Mouse (Mus musculus) hindbrain, embryonic 10.5 days (tissue): ENCODE data around the gene Nenf. TPM values are rescaled to one million over a fixed set of nuclear protein-coding genes. Genes with fewer than 3 reads are reported as not detected.

Experiments used
- DNase-seq: peaks from one replicate; pipeline ENCODE4 v3.0.0-alpha.2; 2017; ENCODE audit warnings: low spot score
- H3K27ac ChIP-seq: fragments of 300-500 bp; sonication (generic); 2 replicates; pipeline ENCODE4 v1.5.1; 2016; ENCODE audit warnings: mild to moderate bottlenecking, moderate library complexity
- H3K27me3 ChIP-seq: fragments of 300-500 bp; sonication (generic); 2 replicates; pipeline ENCODE4 v1.6.1; 2016; ENCODE audit warnings: mild to moderate bottlenecking; ENCODE audit not compliant: poor library complexity, insufficient read depth, severe bottlenecking
- H3K36me3 ChIP-seq: fragments of 300-500 bp; sonication (generic); 2 replicates; pipeline ENCODE4 v1.6.1; 2016; ENCODE audit warnings: mild to moderate bottlenecking, moderate library complexity
- H3K4me1 ChIP-seq: fragments of 300-500 bp; sonication (generic); replicated peaks from 2 replicates; pipeline ENCODE4 v1.6.1; 2016; ENCODE audit warnings: mild to moderate bottlenecking
- H3K4me3 ChIP-seq: fragments of 300-500 bp; sonication (generic); 2 replicates; pipeline ENCODE4 v1.5.1; 2016; ENCODE audit warnings: mild to moderate bottlenecking, moderate library complexity
- H3K9me3 ChIP-seq: fragments of 300-500 bp; sonication (generic); 2 replicates; pipeline ENCODE4 v1.6.1; 2016; ENCODE audit warnings: mild to moderate bottlenecking, moderate library complexity
- whole genome bisulfite sequencing: fragments of 180-500 bp; shearing (Covaris S2); methylation state at CpG from one replicate; pipeline ENCODE4 v1.1.7; 2016; 5-methylcytosine and 5-hydroxymethylcytosine counted together
- polyA plus RNA-seq: library from polyadenylated mRNA; unstranded; fragments of >200 nt; fragmentation: Nextera tagmentation; extraction: Ambion mirVana; gene quantifications from 2 replicates; pipeline ENCODE4 v1.2.1, GENCODE M21; 2016

Nenf gene
- polyA plus RNA-seq, 1 experiment from 2014 or later, result 75.5 TPM

DNA sequence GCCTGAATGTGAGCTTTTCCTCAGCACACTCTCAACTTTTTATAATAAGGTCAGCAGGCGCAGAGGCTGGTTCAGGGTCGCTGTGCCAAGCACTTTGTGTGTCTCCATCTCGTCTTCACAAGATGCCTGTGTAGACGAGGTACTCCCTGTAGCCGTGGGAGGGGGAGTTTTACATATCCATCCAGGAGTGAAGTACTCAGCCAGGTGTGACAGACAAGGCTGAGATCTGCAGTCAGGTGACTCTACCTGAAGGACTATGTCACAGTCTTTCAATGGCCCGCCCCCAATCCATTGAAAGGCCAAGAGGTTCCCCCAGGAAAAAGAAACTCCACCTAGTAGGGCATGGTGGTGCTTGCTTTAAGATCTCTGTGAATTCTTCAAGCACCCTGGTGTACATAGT, 4.8 kb downstream of the Nenf start:
- H3K4me3 ChIP-seq, result peak overlapping the region; percentile 66
- no peak overlapping the region for H3K27ac ChIP-seq
- WGBS, result 78% methylated on average over 6 of the region's 6 CpGs
- no peaks in the 10 kb centered on the region for H3K27me3 ChIP-seq
- H3K36me3 ChIP-seq, result peaks cover 7% of the 10 kb centered on the region
- no peak for DNase-seq
- no peaks in the 10 kb centered on the region for H3K9me3 ChIP-seq
- H3K4me1 ChIP-seq, result peaks cover 21% of the 10 kb centered on the region

DNA sequence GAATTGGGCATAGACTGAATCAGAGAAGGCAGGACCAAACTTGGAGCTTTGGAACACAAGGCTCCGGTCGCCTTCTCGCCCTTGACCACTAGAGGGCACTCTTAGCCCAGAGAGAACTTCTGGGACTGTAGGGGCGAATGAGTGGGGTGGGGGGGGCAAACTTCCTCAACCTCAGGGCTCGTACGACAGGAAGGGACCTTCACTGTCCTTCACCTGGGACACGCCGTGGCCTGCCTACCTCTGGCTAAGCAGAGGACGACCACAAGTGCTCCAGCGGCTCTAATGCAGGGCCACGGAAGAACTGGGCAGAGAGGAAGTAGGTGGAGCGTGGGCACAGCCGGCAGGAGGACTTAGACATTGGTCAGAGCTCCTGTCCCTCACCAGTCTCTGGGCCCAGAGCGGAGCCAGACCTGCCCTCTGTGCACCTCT, 5.5 kb downstream of the Nenf start:
- H3K27ac ChIP-seq, result peak overlapping the region; percentile 87
- peak; percentile 85 for DNase-seq
- H3K27me3 ChIP-seq, result no peaks in the 10 kb centered on the region
- no peaks in the 10 kb centered on the region for H3K9me3 ChIP-seq
- 1% methylated on average over 14 of the region's 14 CpGs for WGBS
- peaks cover 15% of the 10 kb centered on the region for H3K4me1 ChIP-seq
- H3K4me3 ChIP-seq, result peak overlapping the region; percentile 66
- peaks cover 14% of the 10 kb centered on the region for H3K36me3 ChIP-seq

DNA sequence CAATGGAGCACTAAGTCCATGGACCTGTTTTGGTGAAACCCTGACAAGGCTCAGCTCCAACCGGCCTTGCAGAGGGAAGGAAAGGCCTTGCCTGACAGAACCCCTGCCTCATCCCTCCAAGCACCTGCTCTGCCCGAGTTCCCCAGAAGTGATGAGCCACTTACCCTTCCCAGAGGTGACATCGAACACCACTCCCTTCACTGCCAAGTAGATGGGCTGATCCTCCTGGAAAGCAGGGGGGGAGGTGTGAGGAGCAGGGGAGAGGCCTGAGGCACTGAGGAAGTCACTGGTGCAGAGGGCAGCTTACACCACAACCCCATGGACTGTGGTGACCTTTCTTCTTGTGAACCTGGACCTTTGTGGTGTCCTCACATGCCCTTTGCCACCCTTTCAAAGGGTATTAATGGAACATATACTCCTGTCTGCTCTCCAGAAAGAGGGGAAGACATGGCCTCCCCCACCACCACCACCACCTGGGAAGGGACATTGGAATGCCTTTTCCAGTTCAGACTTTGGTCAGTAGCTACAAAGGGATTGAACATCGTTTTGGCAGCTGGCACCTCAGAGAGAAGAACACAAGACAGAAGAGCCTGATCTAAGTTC, 6.6 kb downstream of the Nenf start:
- peaks cover 18% of the 10 kb centered on the region for H3K36me3 ChIP-seq
- no peak overlapping the region for H3K4me3 ChIP-seq
- H3K27ac ChIP-seq, result no peak overlapping the region
- H3K27me3 ChIP-seq, result no peaks in the 10 kb centered on the region
- no peak for DNase-seq
- no peaks in the 10 kb centered on the region for H3K9me3 ChIP-seq
- H3K4me1 ChIP-seq, result peaks cover 9% of the 10 kb centered on the region
- WGBS, result 72% methylated on average over 4 of the region's 4 CpGs

DNA sequence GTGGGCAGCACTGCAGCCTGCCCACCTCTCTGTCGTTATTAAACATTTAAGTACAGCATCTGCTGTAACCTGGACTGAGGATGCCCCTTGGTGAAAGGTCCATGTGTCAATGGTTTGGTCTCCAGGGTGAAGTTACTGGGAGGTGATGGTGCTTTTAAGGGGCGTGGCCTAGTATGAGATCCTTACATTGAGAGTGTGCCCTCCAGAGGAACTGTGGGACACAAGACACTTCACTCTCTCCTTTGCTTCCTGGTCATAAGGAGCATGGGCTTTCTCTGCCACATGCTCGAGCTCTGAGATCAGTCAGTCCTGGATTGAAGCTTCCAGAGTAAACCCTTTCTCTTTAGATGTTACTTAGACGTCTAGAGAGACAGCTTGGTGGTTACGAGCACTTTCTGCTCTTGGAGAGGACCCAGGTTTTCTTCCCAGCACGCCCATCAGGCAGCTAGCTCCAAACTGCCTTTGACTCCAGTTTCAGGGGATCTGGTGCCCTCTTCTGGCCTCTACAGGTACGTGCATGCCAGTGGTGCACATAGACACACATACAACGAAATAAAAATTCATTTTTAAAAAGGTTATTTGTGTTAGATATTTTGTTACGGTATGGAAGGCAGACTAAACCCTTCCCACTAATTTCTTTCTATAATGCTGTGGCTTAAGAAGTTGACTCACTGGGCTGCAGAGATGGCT, 10.1 kb downstream of the Nenf start:
- Histone ChIP-seq H3K27me3 (no peaks in the 10 kb centered on the region), H3K9me3 (no peaks in the 10 kb centered on the region), H3K27ac (no peak overlapping the region), H3K36me3 (peaks cover 21% of the 10 kb centered on the region), H3K4me1 (peaks cover 5% of the 10 kb centered on the region), H3K4me3 (no peak overlapping the region)
- 83% methylated on average over 9 of the region's 9 CpGs for WGBS
- DNase-seq, result no peak

DNA sequence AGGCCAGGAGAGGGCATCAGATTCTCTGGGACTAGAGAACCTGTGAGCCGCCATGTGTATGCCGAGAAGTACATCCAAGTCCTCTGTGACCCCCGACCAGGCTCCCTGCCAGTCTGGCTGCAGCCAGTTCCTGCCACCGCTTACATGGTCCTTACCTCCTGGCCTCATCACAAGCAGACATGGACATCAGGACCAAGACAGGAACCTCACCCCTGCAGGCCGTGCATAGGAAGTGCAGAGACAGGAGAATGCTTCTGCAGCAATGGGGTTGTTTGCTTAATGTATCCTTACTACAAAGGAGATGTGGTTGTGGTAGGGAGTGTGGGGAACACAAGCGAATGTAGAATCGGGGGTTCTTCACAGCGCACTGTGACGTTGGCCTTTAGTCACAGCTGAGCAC, 11.7 kb downstream of the Nenf start:
- H3K4me3 ChIP-seq, result no peak overlapping the region
- H3K27me3 ChIP-seq, result no peaks in the 10 kb centered on the region
- H3K9me3 ChIP-seq, result no peaks in the 10 kb centered on the region
- peaks cover 6% of the 10 kb centered on the region for H3K4me1 ChIP-seq
- no peak for DNase-seq
- no peak overlapping the region for H3K27ac ChIP-seq
- 86% methylated on average over 9 of the region's 9 CpGs for WGBS
- H3K36me3 ChIP-seq, result peaks cover 21% of the 10 kb centered on the region

DNA sequence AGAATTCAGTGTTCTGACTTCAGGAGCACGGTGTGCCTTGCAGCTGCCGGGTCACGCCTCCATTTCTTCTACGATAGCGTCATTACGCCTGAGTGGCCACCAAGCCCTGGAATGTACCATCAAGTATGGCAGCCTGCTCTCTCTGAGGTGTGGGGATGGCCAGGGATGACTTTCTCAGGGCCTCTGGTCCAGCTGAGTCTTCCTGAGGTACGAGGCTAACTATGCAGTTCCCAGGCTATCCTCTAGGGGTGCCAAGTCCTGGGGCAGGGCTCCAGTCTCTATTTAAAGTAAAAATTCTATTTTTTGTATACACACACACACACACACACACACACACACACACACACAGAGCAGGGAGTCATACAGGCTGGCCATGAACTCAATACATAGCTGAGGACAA, 12.4 kb downstream of the Nenf start:
- Histone ChIP-seq H3K27me3 (no peaks in the 10 kb centered on the region), H3K4me1 (peaks cover 6% of the 10 kb centered on the region), H3K4me3 (no peak overlapping the region), H3K9me3 (no peaks in the 10 kb centered on the region), H3K36me3 (peaks cover 21% of the 10 kb centered on the region), H3K27ac (no peak overlapping the region)
- peak; percentile 30 for DNase-seq
- 71% methylated on average over 7 of the region's 7 CpGs for WGBS

DNA sequence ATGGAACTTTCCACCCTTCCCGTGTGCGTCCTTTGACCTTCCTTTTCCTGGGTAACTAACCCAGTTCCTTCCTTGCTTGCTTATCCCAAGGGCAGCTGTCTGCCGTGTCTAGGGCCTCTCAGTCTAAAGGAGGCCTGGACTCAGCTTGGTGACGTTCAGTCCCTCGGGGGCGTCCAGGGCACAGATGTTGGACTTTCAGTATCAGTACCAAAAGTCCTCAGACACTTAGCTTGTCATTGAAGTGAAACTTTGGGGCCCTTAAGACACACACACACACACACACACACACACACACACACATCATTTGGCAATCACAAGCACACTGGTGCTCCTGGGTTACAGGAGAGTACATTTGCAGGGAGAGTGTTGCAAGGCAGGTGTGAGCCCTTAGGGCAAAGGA, 13.8 kb downstream of the Nenf start:
- Histone ChIP-seq H3K36me3 (peaks cover 19% of the 10 kb centered on the region), H3K27me3 (no peaks in the 10 kb centered on the region), H3K9me3 (no peaks in the 10 kb centered on the region), H3K4me3 (no peak overlapping the region), H3K27ac (no peak overlapping the region), H3K4me1 (peaks cover 10% of the 10 kb centered on the region)
- DNase-seq, result no peak
- 65% methylated on average over 6 of the region's 6 CpGs for WGBS

DNA sequence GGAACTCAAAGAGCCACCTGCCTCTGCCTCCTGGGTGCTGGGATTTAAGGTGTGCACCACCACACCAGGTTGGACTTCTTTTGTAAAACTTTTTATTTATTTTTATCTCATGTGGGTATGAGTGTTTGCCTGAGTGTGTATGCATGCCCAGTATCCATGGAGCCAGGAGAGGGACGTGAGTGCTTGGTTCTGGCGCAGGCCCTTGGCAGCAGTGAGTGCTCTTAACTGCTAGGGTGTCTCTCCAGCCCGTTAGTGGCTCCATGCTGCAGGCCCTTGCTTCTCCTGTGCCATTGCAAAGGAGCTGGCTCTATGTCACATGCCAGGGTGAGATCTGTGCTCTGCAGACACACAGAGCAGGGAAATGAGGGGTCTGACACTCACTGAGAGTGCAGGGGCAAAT, 14.3 kb downstream of the Nenf start:
- Histone ChIP-seq H3K27ac (no peak overlapping the region), H3K36me3 (peaks cover 17% of the 10 kb centered on the region), H3K27me3 (no peaks in the 10 kb centered on the region), H3K4me1 (peaks cover 13% of the 10 kb centered on the region), H3K4me3 (no peak overlapping the region), H3K9me3 (no peaks in the 10 kb centered on the region)
- WGBS, result 67% methylated on average over 3 of the region's 3 CpGs
- no peak for DNase-seq

DNA sequence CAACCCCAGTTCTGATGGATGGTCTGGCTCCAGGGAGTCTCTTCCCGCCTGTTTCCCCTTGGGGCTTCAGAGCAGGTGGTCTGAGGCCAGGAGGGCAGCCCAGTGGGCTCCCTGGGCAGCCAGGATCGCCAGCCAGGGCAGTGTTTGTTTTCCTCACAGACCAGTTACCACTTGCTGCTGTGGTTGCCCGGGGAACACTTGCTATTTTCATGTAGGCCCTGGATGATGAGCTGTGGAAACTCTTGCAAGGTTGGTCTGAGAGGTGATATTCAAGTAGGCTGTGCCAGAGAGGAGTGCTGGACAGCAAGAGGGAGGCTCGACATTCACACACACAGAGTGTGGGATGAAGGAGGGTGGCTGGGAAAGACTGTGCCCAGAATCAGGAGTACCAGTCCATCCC, 16.1 kb downstream of the Nenf start:
- 28% methylated on average over 4 of the region's 4 CpGs for WGBS
- no peak for DNase-seq
- H3K9me3 ChIP-seq, result no peaks in the 10 kb centered on the region
- H3K36me3 ChIP-seq, result peaks cover 5% of the 10 kb centered on the region; the same call in 1 of the 2 replicates
- H3K27me3 ChIP-seq, result no peaks in the 10 kb centered on the region
- peaks cover 13% of the 10 kb centered on the region for H3K4me1 ChIP-seq
- H3K27ac ChIP-seq, result no peak overlapping the region
- H3K4me3 ChIP-seq, result no peak overlapping the region

DNA sequence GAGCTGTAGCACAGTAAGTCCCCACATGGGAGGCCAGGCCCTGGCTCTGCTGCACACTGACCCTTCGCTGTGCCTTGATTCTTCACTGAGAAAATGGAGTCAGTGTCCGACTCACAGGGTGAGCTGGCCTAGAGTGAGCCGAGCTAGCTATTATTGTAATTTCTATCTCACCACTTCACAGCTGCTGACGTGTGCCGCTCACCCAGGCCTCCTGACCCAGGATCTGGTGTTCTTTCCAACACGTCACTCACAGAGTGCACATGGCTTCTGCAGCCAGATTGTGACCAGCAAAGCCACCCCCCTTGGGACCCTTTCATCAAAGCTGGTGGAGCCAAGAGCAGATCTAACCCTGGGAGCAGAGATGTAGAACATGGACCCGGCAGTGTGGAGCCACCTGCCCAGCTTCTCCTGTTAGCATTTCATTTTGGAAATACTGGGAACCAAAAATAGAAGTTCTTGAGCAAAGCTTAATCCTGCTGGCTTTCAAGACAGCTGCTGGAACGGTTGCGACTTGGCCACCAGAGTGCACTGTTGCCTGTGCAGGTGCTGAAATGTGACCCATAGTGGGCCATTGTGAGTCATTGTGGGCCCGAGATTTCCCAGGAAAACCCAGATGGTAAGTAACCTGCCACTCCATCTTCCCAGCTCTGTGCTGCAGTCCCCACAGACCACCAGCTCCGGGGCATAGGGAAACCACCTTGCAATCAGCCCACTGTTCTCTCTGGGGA, 18.6 kb downstream of the Nenf start:
- no peaks in the 10 kb centered on the region for H3K27me3 ChIP-seq
- 55% methylated on average over 11 of the region's 11 CpGs for WGBS

DNA sequence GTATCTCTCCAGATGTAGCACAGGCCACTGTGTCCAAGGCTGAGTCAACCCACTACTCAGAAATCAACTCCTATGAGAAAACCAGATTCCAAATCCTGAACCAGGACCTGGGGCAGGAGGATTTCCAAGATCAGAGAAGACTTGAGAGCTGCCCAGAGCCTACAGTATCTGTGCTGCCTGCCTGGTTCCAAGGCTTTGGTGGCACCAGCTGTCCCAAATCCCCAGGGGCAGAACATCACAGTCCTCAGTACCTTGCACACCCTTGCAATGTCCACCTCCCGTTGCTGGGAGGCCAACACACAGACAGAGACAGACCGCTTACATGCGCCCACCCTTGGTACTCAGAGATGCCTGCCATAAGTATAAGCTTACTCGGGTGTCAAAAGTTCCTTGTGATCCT, 19.7 kb downstream of the Nenf start:
- Histone ChIP-seq H3K4me3 (no peak overlapping the region), H3K27me3 (no peaks in the 10 kb centered on the region), H3K36me3 (no peaks in the 10 kb centered on the region), H3K4me1 (peaks cover 13% of the 10 kb centered on the region), H3K9me3 (no peaks in the 10 kb centered on the region), H3K27ac (no peak overlapping the region)
- DNase-seq, result no peak
- WGBS, result 86% methylated on average over 4 of the region's 4 CpGs

More for the DNA sequence above, 18.6 kb downstream of the Nenf start:
- H3K4me1 ChIP-seq, result peaks cover 13% of the 10 kb centered on the region
- no peaks in the 10 kb centered on the region for H3K36me3 ChIP-seq
- no peak overlapping the region for H3K4me3 ChIP-seq
- H3K9me3 ChIP-seq, result no peaks in the 10 kb centered on the region
- DNase-seq, result peak; percentile 35
- no peak overlapping the region for H3K27ac ChIP-seq

DNA sequence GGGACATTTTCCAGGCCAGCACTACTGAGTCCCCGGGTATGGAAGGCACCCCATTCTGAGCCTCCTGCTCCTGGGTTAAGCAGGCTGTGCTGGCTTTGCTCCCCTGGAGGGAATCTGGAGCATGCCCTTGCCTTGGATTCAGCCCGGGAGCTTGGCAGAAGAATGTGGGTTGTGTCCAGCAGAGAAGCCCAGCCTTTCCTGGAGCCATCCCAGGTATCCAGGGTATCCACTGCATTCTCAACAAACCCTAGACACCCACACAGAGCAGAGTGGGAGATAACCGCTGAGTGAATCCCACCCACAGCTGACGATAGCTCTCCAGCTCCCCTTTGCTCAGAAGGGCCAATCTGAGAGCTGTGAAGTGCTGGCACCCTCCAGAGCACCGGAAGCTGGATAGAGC, 21.5 kb downstream of the Nenf start:
- Histone ChIP-seq H3K27me3 (no peaks in the 10 kb centered on the region), H3K9me3 (no peaks in the 10 kb centered on the region), H3K27ac (no peak overlapping the region), H3K4me3 (no peak overlapping the region), H3K4me1 (peaks cover 8% of the 10 kb centered on the region; the same call in 1 of the 2 replicates), H3K36me3 (no peaks in the 10 kb centered on the region)
- DNase-seq, result no peak
- 83% methylated on average over 5 of the region's 5 CpGs for WGBS

DNA sequence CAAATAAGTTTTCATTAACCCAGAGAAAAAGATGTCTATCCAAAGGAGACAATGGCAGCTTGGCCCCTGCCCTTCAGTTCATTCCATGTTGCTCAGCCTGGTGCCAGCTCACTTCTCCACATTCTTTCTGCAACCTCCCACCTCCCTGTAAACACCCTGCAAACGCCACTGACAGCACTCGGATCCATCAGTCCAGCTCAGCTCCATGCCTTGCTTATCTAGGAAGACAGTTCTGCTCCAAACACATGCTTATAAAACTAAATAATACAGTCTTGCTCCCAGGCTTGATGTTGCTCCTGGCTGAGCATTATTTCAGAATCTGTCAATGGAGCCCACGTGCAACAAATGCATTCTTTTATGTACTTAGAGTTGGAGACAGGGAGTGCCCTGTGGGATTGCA, 22.2 kb downstream of the Nenf start:
- peaks cover 8% of the 10 kb centered on the region; the same call in 1 of the 2 replicates for H3K4me1 ChIP-seq
- no peak overlapping the region for H3K4me3 ChIP-seq
- DNase-seq, result no peak
- WGBS, result 53% methylated on average over 3 of the region's 3 CpGs
- H3K27ac ChIP-seq, result no peak overlapping the region
- no peaks in the 10 kb centered on the region for H3K27me3 ChIP-seq
- no peaks in the 10 kb centered on the region for H3K9me3 ChIP-seq
- H3K36me3 ChIP-seq, result no peaks in the 10 kb centered on the region
